8 mouse cellular contexts compared by ENCODE assay signal in genomic region chr7:45784524-45785372, GRCm38 (mm10). TPM values are rescaled to one million over a fixed set of nuclear protein-coding genes. Genes with fewer than 3 reads are reported as not detected.
DNase-seq lines count a peak whose midpoint lies in the region; ATAC-seq lines count a peak whose summit lies in the region.

Gene Sult2b1, minus strand, starts transcription at chr7:45784669.

- 0 out of 2 replicates have a peak, but pooled peaks cover 5% of the 10 kb centered on the region for H3K36me3 ChIP-seq in heart, embryonic 13.5 days
- H3K36me3 ChIP-seq in liver, embryonic 11.5 days (ENCODE audit: control insufficient read depth, insufficient read depth, low read length), result no peaks in the 10 kb centered on the region

- H3K9ac ChIP-seq in heart, embryonic 13.5 days, result peak within 1 kb of the TSS; percentile 83
- peak within 1 kb of the TSS; percentile 64 for H3K9ac ChIP-seq in liver, embryonic 11.5 days (ENCODE audit: low read depth, low read length)

- H3K27me3 ChIP-seq in heart, embryonic 13.5 days (replicated peaks), result peaks cover 79% of the 10 kb centered on the region
- peaks cover 54% of the 10 kb centered on the region for H3K27me3 ChIP-seq in liver, embryonic 11.5 days (replicated peaks; ENCODE audit: control insufficient read depth, insufficient read depth, low read length)

- 27% methylated on average over 20 of the region's 20 CpGs for whole genome bisulfite sequencing in heart, embryonic 13.5 days
- 23% methylated on average over 20 of the region's 20 CpGs for WGBS in liver, embryonic 11.5 days

- H3K4me1 ChIP-seq in heart, embryonic 13.5 days, result peaks cover 30% of the 10 kb centered on the region
- H3K4me1 ChIP-seq in liver, embryonic 11.5 days (replicated peaks; ENCODE audit: control insufficient read depth, insufficient read depth, low read length), result peaks cover 6% of the 10 kb centered on the region; the same call in 1 of the 2 replicates

- no peak; the same call in 1 of the 2 replicates for ATAC-seq in heart, embryonic 13.5 days (ENCODE audit: extremely low read depth, insufficient number of reproducible peaks, low FRiP score, low TSS enrichment)
- 0 out of 2 replicates have a peak, but pooled peaks have one; percentile 4 for ATAC-seq in liver, embryonic 11.5 days (replicated peaks; ENCODE audit: low FRiP score)

- H3K4me3 ChIP-seq in heart, embryonic 13.5 days, result peak within 1 kb of the TSS; percentile 67
- H3K4me3 ChIP-seq in liver, embryonic 11.5 days (ENCODE audit: low read depth, low read length), result peak within 1 kb of the TSS; percentile 60

- no peaks in the 10 kb centered on the region for H3K9me3 ChIP-seq in heart, embryonic 13.5 days
- no peaks in the 10 kb centered on the region for H3K9me3 ChIP-seq in liver, embryonic 11.5 days (ENCODE audit: control insufficient read depth, low read length)

- DNase-seq in heart, adult 9 months (ENCODE audit: low spot score in 2 of 2), result no peak
- peak; percentile 94 for DNase-seq in cerebellum, adult 11-12 months
- DNase-seq in forelimb bud, embryonic 11.5 days (ENCODE audit: low read depth, low spot score), result peak; percentile 94
- peak; percentile 75 to 84 for DNase-seq in kidney, postnatal 25 days
- DNase-seq in liver, embryonic 11.5 days (ENCODE audit: low spot score), result no peak
- peak; percentile 92 for DNase-seq in right cerebral cortex, postnatal 25 days
- DNase-seq in thymus, postnatal 36 days, result no peak

- H3K4me2 ChIP-seq in heart, embryonic 13.5 days, result peak within 1 kb of the TSS; percentile 84
- peak within 1 kb of the TSS; percentile 86 for H3K4me2 ChIP-seq in liver, embryonic 11.5 days

- no peak within 1 kb of the TSS for H3K27ac ChIP-seq in heart, embryonic 13.5 days (replicated peaks)
- no peak within 1 kb of the TSS for H3K27ac ChIP-seq in liver, embryonic 11.5 days (ENCODE audit: low read depth, low read length)

RNA-seq across cellular contexts. Expression of gene Sult2b1, which starts in this region (rescaled TPM):
- polyA plus RNA-seq in heart, embryonic 13.5 days (2015; fragmentation: Nextera tagmentation; extraction: Ambion mirVana), result 0.24 and 0.38 TPM in 2 replicates
- 0.65 and 0.70 TPM in 2 replicates for polyA plus RNA-seq in liver, embryonic 11.5 days (2014; fragmentation: Nextera tagmentation; extraction: Ambion mirVana)

Comparison
In these comparisons a context has a peak if more than half of its experiments do, and no peak if none do; other contexts are left out.
1. Peak in ATAC-seq, H3K4me3 ChIP-seq, H3K9ac ChIP-seq and H3K4me2 ChIP-seq in liver, embryonic 11.5 days; RNA of the gene not detected or under 1 TPM.
2. DNase-seq: peak in cerebellum, adult 11-12 months (single experiment), forelimb bud, embryonic 11.5 days (single experiment), kidney, postnatal 25 days (2 of 2) and right cerebral cortex, postnatal 25 days (single experiment); none in heart, adult 9 months (0 of 2), liver, embryonic 11.5 days (single experiment) and thymus, postnatal 36 days (0 of 2).